Mouse (Mus musculus) embryonic facial prominence, embryonic 15.5 days (tissue): ENCODE results near the gene Acbd3. TPM values are rescaled to one million over a fixed set of nuclear protein-coding genes. Genes with fewer than 3 reads are reported as not detected.
A peak's percentile ranks its signal among the peaks of the same experiment; 100 is the strongest.

ENCODE experiments used
- ATAC-seq: fragments of 200-750 bp; cut with Nextera tagmentation; 2 replicates; pipeline ENCODE4 v1.8.0; 2017; ENCODE audit warnings: low read depth, moderate TSS enrichment; ENCODE audit not compliant: insufficient number of reproducible peaks, low FRiP score, low TSS enrichment
- H3K27ac ChIP-seq: fragments of 300-500 bp; sonication (generic); replicated peaks from 2 replicates; pipeline ENCODE4 v1.5.1; 2015; ENCODE audit warnings: mild to moderate bottlenecking, inconsistent platforms
- H3K27me3 ChIP-seq: fragments of 300-500 bp; sonication (generic); 2 replicates; pipeline ENCODE4 v1.6.1; 2015; ENCODE audit warnings: inconsistent platforms
- H3K36me3 ChIP-seq: fragments of 300-500 bp; sonication (generic); 2 replicates; pipeline ENCODE4 v1.6.1; 2015; ENCODE audit warnings: mild to moderate bottlenecking, inconsistent platforms
- H3K4me1 ChIP-seq: fragments of 300-500 bp; sonication (generic); 2 replicates; pipeline ENCODE4 v1.6.1; 2015; ENCODE audit warnings: inconsistent platforms
- H3K4me2 ChIP-seq: fragments of 300-500 bp; sonication (generic); replicated peaks from 2 replicates; pipeline ENCODE4 v1.6.1; 2015; ENCODE audit warnings: mild to moderate bottlenecking, inconsistent platforms
- H3K4me3 ChIP-seq: fragments of 300-500 bp; sonication (generic); replicated peaks from 2 replicates; pipeline ENCODE4 v1.5.1; 2015; ENCODE audit warnings: mild to moderate bottlenecking, inconsistent platforms
- H3K9ac ChIP-seq: fragments of 300-500 bp; sonication (generic); 2 replicates; pipeline ENCODE4 v1.6.1; 2015; ENCODE audit warnings: inconsistent platforms
- H3K9me3 ChIP-seq: fragments of 300-500 bp; sonication (generic); replicated peaks from 2 replicates; pipeline ENCODE4 v1.6.1; 2016; ENCODE audit warnings: inconsistent platforms
- WGBS: fragments of 180-500 bp; shearing (Covaris S2); methylation state at CpG from one replicate; pipeline ENCODE4 v1.1.7; 2015; 5-methylcytosine and 5-hydroxymethylcytosine counted together
- polyA plus RNA-seq: library from polyadenylated mRNA; unstranded; fragments of >200 nt; fragmentation: Nextera tagmentation; extraction: Ambion mirVana; gene quantifications from 2 replicates; pipeline ENCODE4 v1.2.1, GENCODE M21; 2015

Gene Acbd3
- polyA plus RNA-seq, 1 experiment from 2014 or later, result 26.8 TPM

GRCm38 (mm10) chr1:180775849-180776493, 50.1 kb downstream of the Acbd3 start:
- no peak for ATAC-seq
- Histone ChIP-seq H3K36me3 (no peaks in the 10 kb centered on the region), H3K4me1 (peaks cover 19% of the 10 kb centered on the region), H3K4me3 (no peak overlapping the region), H3K9ac (no peak overlapping the region), H3K27me3 (no peaks in the 10 kb centered on the region), H3K9me3 (no peaks in the 10 kb centered on the region), H3K4me2 (no peak overlapping the region), H3K27ac (peak overlapping the region; percentile 4; the same call in 1 of the 2 replicates)
- 47% methylated on average over 6 of the region's 6 CpGs for WGBS

GRCm38 (mm10) chr1:180776494-180776893, 50.7 kb downstream of the Acbd3 start:
- H3K27ac ChIP-seq, result peak overlapping the region; percentile 4; the same call in 1 of the 2 replicates

GRCm38 (mm10) chr1:180777289-180777659, 51.4 kb downstream of the Acbd3 start:
- Histone ChIP-seq H3K9me3 (no peaks in the 10 kb centered on the region), H3K36me3 (no peaks in the 10 kb centered on the region), H3K4me1 (peaks cover 19% of the 10 kb centered on the region), H3K27ac (peak overlapping the region; percentile 96), H3K9ac (peak overlapping the region; percentile 85), H3K4me2 (peak overlapping the region; percentile 93), H3K27me3 (no peaks in the 10 kb centered on the region), H3K4me3 (peak overlapping the region; percentile 70)
- 3% methylated on average over 10 of the region's 10 CpGs for WGBS
- no peak for ATAC-seq

More at GRCm38 (mm10) chr1:180776494-180776893, 50.7 kb downstream of the Acbd3 start:
- WGBS, result 71% methylated on average over 6 of the region's 6 CpGs
- no peak overlapping the region for H3K4me3 ChIP-seq
- H3K4me1 ChIP-seq, result peaks cover 19% of the 10 kb centered on the region
- no peak for ATAC-seq
- no peaks in the 10 kb centered on the region for H3K36me3 ChIP-seq
- H3K9ac ChIP-seq, result no peak overlapping the region
- H3K9me3 ChIP-seq, result no peaks in the 10 kb centered on the region
- H3K27me3 ChIP-seq, result no peaks in the 10 kb centered on the region
- no peak overlapping the region for H3K4me2 ChIP-seq

GRCm38 (mm10) chr1:180777660-180778402, 52.0 kb downstream of the Acbd3 start:
- WGBS, result under 1% methylated on average over 56 of the region's 56 CpGs
- Histone ChIP-seq H3K9me3 (no peaks in the 10 kb centered on the region), H3K27me3 (no peaks in the 10 kb centered on the region), H3K4me3 (peak overlapping the region; percentile 70), H3K4me1 (peaks cover 19% of the 10 kb centered on the region), H3K9ac (peak overlapping the region; percentile 85), H3K4me2 (peak overlapping the region; percentile 93), H3K27ac (peak overlapping the region; percentile 96), H3K36me3 (no peaks in the 10 kb centered on the region)
- ATAC-seq, result peak; percentile 85

GRCm38 (mm10) chr1:180778403-180778754, 52.5 kb downstream of the Acbd3 start:
- H3K4me2 ChIP-seq, result peak overlapping the region; percentile 93
- H3K36me3 ChIP-seq, result no peaks in the 10 kb centered on the region
- under 1% methylated on average over 13 of the region's 13 CpGs for WGBS
- H3K4me1 ChIP-seq, result peaks cover 19% of the 10 kb centered on the region
- H3K27me3 ChIP-seq, result no peaks in the 10 kb centered on the region
- no peaks in the 10 kb centered on the region for H3K9me3 ChIP-seq
- H3K9ac ChIP-seq, result peak overlapping the region; percentile 85
- H3K27ac ChIP-seq, result peak overlapping the region; percentile 96
- ATAC-seq, result peak; percentile 21; the same call in 1 of the 2 replicates
- H3K4me3 ChIP-seq, result peak overlapping the region; percentile 70

- Histone ChIP-seq H3K4me1 (peaks cover 19% of the 10 kb centered on the region), H3K4me2 (peak overlapping the region; percentile 93; the same call in 1 of the 2 replicates), H3K27ac (peak overlapping the region; percentile 96; the same call in 1 of the 2 replicates), H3K9me3 (no peaks in the 10 kb centered on the region), H3K9ac (no peak overlapping the region), H3K4me3 (peak overlapping the region; percentile 70), H3K36me3 (no peaks in the 10 kb centered on the region), H3K27me3 (no peaks in the 10 kb centered on the region)
- ATAC-seq, result no peak
- WGBS, result 80% methylated on average over 10 of the region's 10 CpGs
Measured at GRCm38 (mm10) chr1:180778941-180779340, 53.1 kb downstream of the Acbd3 start.

- Histone ChIP-seq H3K9ac (no peak overlapping the region), H3K9me3 (no peaks in the 10 kb centered on the region)
Measured at GRCm38 (mm10) chr1:180780291-180780690, 54.4 kb downstream of the Acbd3 start.

GRCm38 (mm10) chr1:180781250-180781649, 55.4 kb downstream of the Acbd3 start:
- 83% methylated on average over 5 of the region's 5 CpGs for WGBS
- Histone ChIP-seq H3K27ac (0 out of 2 replicates have a peak overlapping the region, but pooled peaks have one; percentile 22), H3K4me2 (no peak overlapping the region), H3K27me3 (no peaks in the 10 kb centered on the region), H3K4me3 (no peak overlapping the region), H3K9ac (no peak overlapping the region), H3K9me3 (no peaks in the 10 kb centered on the region), H3K36me3 (no peaks in the 10 kb centered on the region), H3K4me1 (peaks cover 10% of the 10 kb centered on the region)
- ATAC-seq, result no peak

More at GRCm38 (mm10) chr1:180780291-180780690, 54.4 kb downstream of the Acbd3 start:
- Histone ChIP-seq H3K4me1 (peaks cover 19% of the 10 kb centered on the region), H3K4me3 (no peak overlapping the region), H3K27me3 (no peaks in the 10 kb centered on the region), H3K36me3 (no peaks in the 10 kb centered on the region), H3K4me2 (no peak overlapping the region), H3K27ac (no peak overlapping the region)
- WGBS, result 86% methylated on average over 8 of the region's 8 CpGs
- ATAC-seq, result no peak

GRCm38 (mm10) chr1:180782906-180783579, 57.2 kb downstream of the Acbd3 start:
- Histone ChIP-seq H3K4me2 (no peak overlapping the region), H3K4me1 (no peaks in the 10 kb centered on the region), H3K27ac (no peak overlapping the region), H3K4me3 (no peak overlapping the region), H3K36me3 (no peaks in the 10 kb centered on the region), H3K27me3 (no peaks in the 10 kb centered on the region), H3K9ac (no peak overlapping the region), H3K9me3 (no peaks in the 10 kb centered on the region)
- 65% methylated on average over 9 of the region's 9 CpGs for WGBS
- no peak for ATAC-seq

- no peaks in the 10 kb centered on the region for H3K4me1 ChIP-seq
- ATAC-seq, result no peak
- no peak overlapping the region for H3K27ac ChIP-seq
- no peaks in the 10 kb centered on the region for H3K36me3 ChIP-seq
- no peak overlapping the region for H3K9ac ChIP-seq
- H3K4me3 ChIP-seq, result no peak overlapping the region
- 48% methylated on average over 3 of the region's 3 CpGs for WGBS
- no peak overlapping the region for H3K4me2 ChIP-seq
- no peaks in the 10 kb centered on the region for H3K27me3 ChIP-seq
- H3K9me3 ChIP-seq, result no peaks in the 10 kb centered on the region
Measured at GRCm38 (mm10) chr1:180783580-180783928, 57.7 kb downstream of the Acbd3 start.

GRCm38 (mm10) chr1:180791821-180792480, 66.1 kb downstream of the Acbd3 start:
- Histone ChIP-seq H3K9ac (no peak overlapping the region), H3K27me3 (no peaks in the 10 kb centered on the region), H3K27ac (no peak overlapping the region), H3K4me2 (no peak overlapping the region), H3K36me3 (no peaks in the 10 kb centered on the region), H3K4me3 (no peak overlapping the region), H3K4me1 (peaks cover 10% of the 10 kb centered on the region), H3K9me3 (no peaks in the 10 kb centered on the region)
- WGBS, result 81% methylated on average over 14 of the region's 14 CpGs
- no peak for ATAC-seq
